Mouse (Mus musculus) heart, embryonic 16.5 days (tissue): ENCODE data around the gene Rgcc. TPM values are rescaled to one million over a fixed set of nuclear protein-coding genes. Genes with fewer than 3 reads are reported as not detected.
A peak's percentile ranks its signal among the peaks of the same experiment; 100 is the strongest.

Experiments used
- ATAC-seq: fragments of 200-750 bp; cut with Nextera tagmentation; replicated peaks from 2 replicates; pipeline ENCODE4 v1.8.0; 2017; ENCODE audit warnings: moderate number of reproducible peaks; ENCODE audit not compliant: insufficient read depth, low FRiP score; ENCODE audit errors: extremely low read depth
- H3K27ac ChIP-seq: fragments of 300-500 bp; sonication (generic); 2 replicates; pipeline ENCODE4 v1.5.1; 2014; ENCODE audit warnings: mild to moderate bottlenecking, low read length, control low read depth, moderate library complexity
- H3K27me3 ChIP-seq: fragments of 300-500 bp; sonication (generic); 2 replicates; pipeline ENCODE4 v1.6.1; 2014; ENCODE audit warnings: low read length, mixed read lengths; ENCODE audit not compliant: control insufficient read depth, insufficient read depth
- H3K36me3 ChIP-seq: fragments of 300-500 bp; sonication (generic); 2 replicates; pipeline ENCODE4 v1.6.1; 2014; ENCODE audit not compliant: control insufficient read depth, insufficient read depth
- H3K4me1 ChIP-seq: fragments of 300-500 bp; sonication (generic); 2 replicates; pipeline ENCODE4 v1.6.1; 2014; ENCODE audit warnings: low read length, mixed read lengths; ENCODE audit not compliant: control insufficient read depth, insufficient read depth
- H3K4me2 ChIP-seq: fragments of 300-500 bp; sonication (generic); 2 replicates; pipeline ENCODE4 v1.6.1; 2014; ENCODE audit warnings: low read depth, mild to moderate bottlenecking, control low read depth, low read length
- H3K4me3 ChIP-seq: fragments of 300-500 bp; sonication (generic); 2 replicates; pipeline ENCODE4 v1.5.1; 2014; ENCODE audit warnings: mild to moderate bottlenecking, control low read depth, low read length
- H3K9ac ChIP-seq: fragments of 300-500 bp; sonication (generic); 2 replicates; pipeline ENCODE4 v1.6.1; 2014; ENCODE audit warnings: low read length, control low read depth
- H3K9me3 ChIP-seq: fragments of 300-500 bp; sonication (generic); replicated peaks from 2 replicates; pipeline ENCODE4 v1.6.1; 2016; ENCODE audit warnings: low read length; ENCODE audit not compliant: control insufficient read depth
- WGBS: fragments of 180-500 bp; shearing (Covaris S2); extraction: QIAGEN DNeasy Blood & Tissue Kit; methylation state at CpG from one replicate; pipeline ENCODE4 v1.1.7; 2014; 5-methylcytosine and 5-hydroxymethylcytosine counted together
- polyA plus RNA-seq: library from polyadenylated mRNA; unstranded; fragments of >200 nt; fragmentation: Nextera tagmentation; extraction: Ambion mirVana; gene quantifications from 2 replicates; pipeline ENCODE4 v1.2.1, GENCODE M21; 2015

Rgcc gene
- polyA plus RNA-seq, 1 experiment from 2014 or later = 74.7 TPM

DNA sequence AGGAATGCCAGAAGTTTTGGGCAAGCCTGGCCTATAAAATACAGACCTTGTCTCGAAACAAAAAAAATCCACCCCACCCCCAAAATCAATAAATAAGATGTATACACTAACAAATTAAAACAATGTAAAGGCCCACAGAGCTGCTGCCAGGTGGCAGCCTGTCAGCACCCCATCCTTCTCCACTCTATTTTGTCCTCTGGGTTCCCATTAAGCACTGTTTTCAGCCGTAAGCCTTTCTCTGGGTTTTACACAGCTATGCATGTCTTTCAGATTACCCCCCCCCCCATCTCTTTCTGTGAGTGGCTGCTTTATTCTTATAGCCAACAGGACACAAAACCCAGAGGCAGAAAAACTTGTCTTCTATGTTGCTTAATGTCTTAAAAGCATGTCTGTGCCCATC is 16.2 kb upstream of the Rgcc start:
- Histone ChIP-seq H3K27me3 (no peaks in the 10 kb centered on the region), H3K4me1 (no peaks in the 10 kb centered on the region)
- WGBS = 78% methylated on average over 2 of the region's 2 CpGs

DNA sequence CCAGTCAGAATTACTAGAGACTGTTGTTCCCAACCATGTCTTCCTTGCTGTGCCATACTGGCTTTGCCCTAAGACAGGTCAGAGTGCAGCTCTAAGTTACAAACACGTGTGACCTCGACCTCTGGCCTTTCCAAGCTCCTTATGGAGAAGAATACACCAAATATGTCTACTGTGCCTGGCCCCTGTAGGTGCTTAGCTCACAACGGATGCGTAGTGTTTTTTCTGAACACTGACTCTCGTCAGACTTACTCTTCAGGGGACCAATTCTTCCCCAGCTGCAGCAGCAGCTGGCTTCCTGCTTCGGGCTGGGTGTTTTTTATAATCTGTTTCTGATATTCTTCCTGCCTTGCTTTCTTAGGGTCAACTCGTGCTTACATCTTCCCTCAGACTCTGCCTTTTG is 14.4 kb upstream of the Rgcc start:
- H3K36me3 ChIP-seq = no peaks in the 10 kb centered on the region
- H3K4me1 ChIP-seq = no peaks in the 10 kb centered on the region
- no peak for ATAC-seq
- no peaks in the 10 kb centered on the region for H3K27me3 ChIP-seq
- no peaks in the 10 kb centered on the region for H3K9me3 ChIP-seq
- H3K4me3 ChIP-seq = no peak overlapping the region
- no peak overlapping the region for H3K27ac ChIP-seq
- no peak overlapping the region for H3K4me2 ChIP-seq
- WGBS = 58% methylated on average over 7 of the region's 7 CpGs
- no peak overlapping the region for H3K9ac ChIP-seq

More for the DNA sequence above, 16.2 kb upstream of the Rgcc start:
- H3K9ac ChIP-seq = no peak overlapping the region
- no peaks in the 10 kb centered on the region for H3K36me3 ChIP-seq
- no peak for ATAC-seq
- H3K27ac ChIP-seq = no peak overlapping the region
- no peak overlapping the region for H3K4me3 ChIP-seq
- no peaks in the 10 kb centered on the region for H3K9me3 ChIP-seq
- no peak overlapping the region for H3K4me2 ChIP-seq

- ATAC-seq = no peak
- WGBS = 81% methylated on average over 12 of the region's 12 CpGs
- Histone ChIP-seq H3K27me3 (no peaks in the 10 kb centered on the region), H3K4me1 (no peaks in the 10 kb centered on the region), H3K4me2 (no peak overlapping the region), H3K36me3 (no peaks in the 10 kb centered on the region), H3K4me3 (no peak overlapping the region), H3K27ac (no peak overlapping the region), H3K9me3 (no peaks in the 10 kb centered on the region), H3K9ac (no peak overlapping the region)
These were observed 13.0 kb upstream of the Rgcc start for GRCm38 (mm10) chr14:79314245-79315010.

DNA sequence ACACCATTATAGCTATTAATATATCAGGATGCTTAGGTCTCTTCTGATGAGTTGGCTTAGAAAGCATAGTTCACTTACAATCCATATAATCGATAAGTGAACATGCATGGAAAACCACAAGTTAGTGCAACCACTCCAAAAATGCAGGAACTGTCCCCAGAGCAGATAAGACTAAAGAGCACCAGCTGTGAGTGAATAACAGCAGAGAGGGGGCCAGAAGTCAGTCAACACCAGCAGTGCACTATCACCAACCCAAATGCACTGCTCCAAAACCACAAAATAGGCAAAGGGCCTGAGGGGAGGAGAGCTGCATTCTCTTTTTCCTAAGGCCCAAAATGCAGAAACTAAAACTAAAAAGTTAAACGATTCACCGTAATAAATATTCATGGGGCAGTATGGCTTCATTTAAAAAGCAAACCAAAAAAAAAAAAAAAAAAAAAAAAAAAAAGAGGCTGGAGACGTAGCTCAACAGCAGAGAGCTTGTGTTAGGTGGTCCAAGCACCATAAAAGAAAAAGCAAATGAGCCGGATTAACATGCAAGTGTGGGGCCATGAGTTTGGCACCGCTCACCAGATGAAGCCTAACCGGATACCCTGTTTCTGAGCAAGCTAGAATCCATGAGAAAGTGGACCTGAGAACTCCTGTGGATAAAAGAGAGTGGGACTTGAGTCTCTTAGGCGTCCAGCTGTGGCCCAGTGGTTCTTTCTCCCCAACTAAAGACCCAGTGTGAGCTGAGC is 12.2 kb upstream of the Rgcc start:
- no peak overlapping the region for H3K4me2 ChIP-seq
- no peak; the same call in 1 of the 2 replicates for ATAC-seq
- no peaks in the 10 kb centered on the region for H3K4me1 ChIP-seq
- no peaks in the 10 kb centered on the region for H3K36me3 ChIP-seq
- no peaks in the 10 kb centered on the region for H3K27me3 ChIP-seq
- H3K9me3 ChIP-seq = no peaks in the 10 kb centered on the region
- H3K27ac ChIP-seq = 0 out of 2 replicates have a peak overlapping the region, but pooled peaks have one; percentile 24
- H3K4me3 ChIP-seq = no peak overlapping the region
- 60% methylated on average over 8 of the region's 8 CpGs for WGBS
- H3K9ac ChIP-seq = no peak overlapping the region

- Histone ChIP-seq H3K9me3 (no peaks in the 10 kb centered on the region), H3K4me2 (no peak overlapping the region), H3K4me3 (no peak overlapping the region), H3K9ac (no peak overlapping the region), H3K27ac (no peak overlapping the region), H3K36me3 (no peaks in the 10 kb centered on the region), H3K27me3 (no peaks in the 10 kb centered on the region), H3K4me1 (no peaks in the 10 kb centered on the region)
- ATAC-seq = no peak
- 71% methylated on average over 4 of the region's 4 CpGs for WGBS
These were observed 11.3 kb upstream of the Rgcc start for GRCm38 (mm10) chr14:79312719-79313118.

- H3K4me2 ChIP-seq = no peak overlapping the region
- H3K9ac ChIP-seq = no peak overlapping the region
- no peaks in the 10 kb centered on the region for H3K9me3 ChIP-seq
- no peaks in the 10 kb centered on the region for H3K4me1 ChIP-seq
- no peak overlapping the region for H3K4me3 ChIP-seq
- H3K27me3 ChIP-seq = no peaks in the 10 kb centered on the region
- no peak overlapping the region for H3K27ac ChIP-seq
- no peak for ATAC-seq
- H3K36me3 ChIP-seq = no peaks in the 10 kb centered on the region
- 37% methylated on average over 4 of the region's 4 CpGs for WGBS
These were observed 10.5 kb upstream of the Rgcc start for GRCm38 (mm10) chr14:79311918-79312454.

DNA sequence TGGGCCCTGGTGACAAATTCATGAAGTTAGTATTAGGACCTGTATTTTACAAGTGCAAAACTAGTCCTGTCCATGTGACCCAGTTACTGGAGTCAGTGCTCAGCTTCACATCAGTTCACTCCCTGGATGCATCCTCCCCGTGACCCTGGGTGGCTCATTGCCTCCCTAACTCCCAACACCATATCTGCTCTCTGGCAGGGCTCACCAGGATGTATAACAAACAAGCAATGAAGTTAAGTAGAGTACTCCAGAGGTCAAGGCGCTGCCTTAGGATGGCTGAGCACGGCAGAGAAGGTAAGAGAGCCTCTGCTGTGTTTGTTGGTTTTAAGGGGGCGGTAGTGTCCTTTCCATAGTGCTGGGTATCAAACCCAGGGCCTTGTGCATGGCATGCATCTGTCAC is 7.7 kb upstream of the Rgcc start:
- H3K9me3 ChIP-seq = no peaks in the 10 kb centered on the region
- no peak overlapping the region for H3K27ac ChIP-seq
- WGBS = 62% methylated on average over 4 of the region's 4 CpGs
- H3K4me1 ChIP-seq = no peaks in the 10 kb centered on the region
- no peak overlapping the region for H3K9ac ChIP-seq
- H3K4me2 ChIP-seq = no peak overlapping the region
- no peaks in the 10 kb centered on the region for H3K27me3 ChIP-seq
- no peak overlapping the region for H3K4me3 ChIP-seq
- no peaks in the 10 kb centered on the region for H3K36me3 ChIP-seq
- ATAC-seq = no peak

- Histone ChIP-seq H3K27ac (no peak overlapping the region), H3K36me3 (no peaks in the 10 kb centered on the region), H3K4me2 (no peak overlapping the region), H3K4me3 (no peak overlapping the region), H3K4me1 (no peaks in the 10 kb centered on the region), H3K27me3 (no peaks in the 10 kb centered on the region), H3K9me3 (no peaks in the 10 kb centered on the region), H3K9ac (no peak overlapping the region)
- WGBS = 52% methylated on average over 4 of the region's 4 CpGs
- ATAC-seq = no peak
These were observed 6.9 kb upstream of the Rgcc start for GRCm38 (mm10) chr14:79308364-79308763.

DNA sequence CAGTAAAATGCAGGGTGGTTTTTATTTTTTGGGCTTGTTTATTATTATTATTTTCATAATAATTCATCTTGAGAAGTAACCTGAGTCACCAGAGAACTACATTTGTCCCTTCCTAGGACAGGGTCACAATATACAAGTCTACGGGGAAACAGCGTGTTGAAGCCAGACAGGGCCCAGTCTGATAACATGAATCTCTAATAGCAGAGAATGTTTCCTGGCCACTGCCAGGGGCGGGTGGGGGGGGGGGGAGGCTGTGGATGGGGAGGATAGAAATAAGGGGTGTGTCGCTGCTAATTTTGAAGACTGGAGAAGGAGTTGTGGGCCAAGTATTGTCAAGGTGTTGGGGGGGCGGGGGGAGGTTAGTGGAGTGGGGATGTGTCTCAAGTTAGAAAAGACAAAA is 6.5 kb upstream of the Rgcc start:
- Histone ChIP-seq H3K9me3 (no peaks in the 10 kb centered on the region), H3K36me3 (no peaks in the 10 kb centered on the region)
- 38% methylated on average over 5 of the region's 5 CpGs for WGBS

More for the DNA sequence above, 6.5 kb upstream of the Rgcc start:
- ATAC-seq = no peak
- H3K27me3 ChIP-seq = no peaks in the 10 kb centered on the region
- H3K9ac ChIP-seq = no peak overlapping the region
- H3K4me3 ChIP-seq = no peak overlapping the region
- no peak overlapping the region for H3K4me2 ChIP-seq
- H3K4me1 ChIP-seq = no peaks in the 10 kb centered on the region
- no peak overlapping the region for H3K27ac ChIP-seq
